In genomic region chr14:55458761-55459160, GRCm38 (mm10) we compare ENCODE assay signal across 17 mouse cellular contexts. TPM values are rescaled to one million over a fixed set of nuclear protein-coding genes. Genes with fewer than 3 reads are reported as not detected.
DNase-seq lines count a peak whose midpoint lies in the region; ATAC-seq and TF ChIP-seq lines count a peak whose summit lies in the region.
"Had no signal": no experiment of that assay in that cellular context is flagged by ENCODE, and none has a peak within 500 bp of the region (broad histone marks: within the 10 kb centered on the region; RNA-seq: fewer than 3 reads in every experiment).

No protein-coding gene starts in this region.

- TF ChIP-seq POLR2A in brain, embryonic 14.5 days (IDR thresholded peaks at IDR 0.05; ENCODE audit: borderline replicate concordance, extremely low read depth, insufficient read depth, insufficient read length, poor library complexity, severe bottlenecking), result no peak

- H3K9ac ChIP-seq in forebrain, embryonic 14.5 days (ENCODE audit: low read length), result no peak overlapping the region
- no peak overlapping the region for H3K9ac ChIP-seq in kidney, embryonic 15.5 days
- no peak overlapping the region for H3K9ac ChIP-seq in forebrain, postnatal 0 days
- H3K9ac ChIP-seq: embryonic facial prominence, embryonic 13.5 days; heart, embryonic 13.5 days; hindbrain, embryonic 12.5 days had no signal

- no peak for TF ChIP-seq CTCF in brain, embryonic 14.5 days (IDR thresholded peaks at IDR 0.05; ENCODE audit: borderline replicate concordance, extremely low read depth, insufficient read depth, insufficient read length)
- TF ChIP-seq CTCF in forebrain, postnatal 0 days (IDR thresholded peaks at IDR 0.05; ENCODE audit: low read depth), result no peak

- ATAC-seq in forebrain, embryonic 14.5 days, result peak; percentile 58; the same call in 1 of the 2 replicates
- ATAC-seq in kidney, embryonic 15.5 days (replicated peaks; ENCODE audit: low FRiP score), result no peak
- peak; percentile 50; the same call in 1 of the 2 replicates for ATAC-seq in forebrain, postnatal 0 days
- ATAC-seq: hindbrain, embryonic 16.5 days had no signal

- DNase-seq in forebrain, embryonic 14.5 days (ENCODE audit: low spot score), result peak; percentile 50
- no peak for DNase-seq in forebrain, embryonic 10.5 days (ENCODE audit: extremely low spot score, low spot score)
- DNase-seq in kidney, postnatal 25 days, result no peak
- peak; percentile 67 for DNase-seq in brain, embryonic 14.5 days (ENCODE audit: low read depth)
- DNase-seq in forebrain, postnatal 0 days, result peak; percentile 24
- DNase-seq in gastrocnemius, postnatal 10 days, result no peak

- no peak overlapping the region for H3K4me2 ChIP-seq in forebrain, embryonic 14.5 days (ENCODE audit: low read length)
- no peak overlapping the region for H3K4me2 ChIP-seq in kidney, embryonic 15.5 days
- no peak overlapping the region for H3K4me2 ChIP-seq in forebrain, postnatal 0 days (ENCODE audit: low read depth)
- H3K4me2 ChIP-seq: embryonic facial prominence, embryonic 13.5 days; heart, embryonic 13.5 days; hindbrain, embryonic 12.5 days had no signal

- peaks cover 5% of the 10 kb centered on the region; the same call in 1 of the 2 replicates for H3K9me3 ChIP-seq in forebrain, embryonic 14.5 days (replicated peaks; ENCODE audit: control insufficient read depth, low read length)
- H3K9me3 ChIP-seq in forebrain, embryonic 10.5 days, result peaks cover 9% of the 10 kb centered on the region; the same call in 1 of the 2 replicates
- H3K9me3 ChIP-seq in kidney, embryonic 15.5 days (replicated peaks), result no peaks in the 10 kb centered on the region
- H3K9me3 ChIP-seq in forebrain, postnatal 0 days (ENCODE audit: low read length), result no peaks in the 10 kb centered on the region
- H3K9me3 ChIP-seq: embryonic facial prominence, embryonic 13.5 days had no signal

- H3K4me3 ChIP-seq in forebrain, embryonic 14.5 days (ENCODE audit: low read depth, low read length), result no peak overlapping the region
- no peak overlapping the region for H3K4me3 ChIP-seq in forebrain, embryonic 10.5 days
- H3K4me3 ChIP-seq in kidney, embryonic 15.5 days (replicated peaks), result no peak overlapping the region
- no peak overlapping the region for H3K4me3 ChIP-seq in forebrain, postnatal 0 days (ENCODE audit: low read depth, low read length)
- H3K4me3 ChIP-seq: embryonic facial prominence, embryonic 13.5 days; heart, embryonic 13.5 days; hindbrain, embryonic 12.5 days had no signal

- whole genome bisulfite sequencing in forebrain, embryonic 14.5 days, result 63% methylated on average over 3 of the region's 3 CpGs
- 94% methylated on average over 3 of the region's 3 CpGs for WGBS in forebrain, embryonic 10.5 days
- WGBS in kidney, embryonic 15.5 days, result 78% methylated on average over 3 of the region's 3 CpGs
- 44% methylated on average over 3 of the region's 3 CpGs for WGBS in forebrain, postnatal 0 days

- H3K36me3 ChIP-seq in forebrain, embryonic 14.5 days (ENCODE audit: control insufficient read depth, insufficient read depth, low read length), result no peaks in the 10 kb centered on the region
- no peaks in the 10 kb centered on the region for H3K36me3 ChIP-seq in forebrain, embryonic 10.5 days (replicated peaks)
- H3K36me3 ChIP-seq in kidney, embryonic 15.5 days, result no peaks in the 10 kb centered on the region
- H3K36me3 ChIP-seq in forebrain, postnatal 0 days (ENCODE audit: insufficient read depth), result no peaks in the 10 kb centered on the region
- H3K36me3 ChIP-seq: embryonic facial prominence, embryonic 13.5 days; heart, embryonic 13.5 days; hindbrain, embryonic 12.5 days had no signal

- no peak overlapping the region for H3K27ac ChIP-seq in forebrain, embryonic 14.5 days (ENCODE audit: low read depth, low read length)
- H3K27ac ChIP-seq in forebrain, embryonic 10.5 days, result no peak overlapping the region
- H3K27ac ChIP-seq in kidney, embryonic 15.5 days, result 0 out of 2 replicates have a peak overlapping the region, but pooled peaks have one; percentile 72
- no peak overlapping the region for H3K27ac ChIP-seq in forebrain, postnatal 0 days (ENCODE audit: low read depth, low read length)
- H3K27ac ChIP-seq: embryonic facial prominence, embryonic 13.5 days; heart, embryonic 13.5 days; hindbrain, embryonic 12.5 days had no signal

- no peaks in the 10 kb centered on the region for H3K27me3 ChIP-seq in forebrain, embryonic 14.5 days (replicated peaks; ENCODE audit: control insufficient read depth, insufficient read depth, low read length)
- no peaks in the 10 kb centered on the region for H3K27me3 ChIP-seq in forebrain, embryonic 10.5 days (ENCODE audit: poor library complexity, severe bottlenecking)
- no peaks in the 10 kb centered on the region for H3K27me3 ChIP-seq in kidney, embryonic 15.5 days
- no peaks in the 10 kb centered on the region for H3K27me3 ChIP-seq in forebrain, postnatal 0 days (ENCODE audit: insufficient read depth, low read length)

- H3K4me1 ChIP-seq in forebrain, embryonic 14.5 days (ENCODE audit: control insufficient read depth, insufficient read depth, low read length), result no peaks in the 10 kb centered on the region
- no peaks in the 10 kb centered on the region for H3K4me1 ChIP-seq in forebrain, embryonic 10.5 days
- peaks cover 15% of the 10 kb centered on the region for H3K4me1 ChIP-seq in kidney, embryonic 15.5 days
- no peaks in the 10 kb centered on the region for H3K4me1 ChIP-seq in forebrain, postnatal 0 days (ENCODE audit: insufficient read depth)
- H3K4me1 ChIP-seq: embryonic facial prominence, embryonic 13.5 days; heart, embryonic 13.5 days; hindbrain, embryonic 12.5 days had no signal

RNA-seq across cellular contexts. Expression of gene Dhrs4, which starts 19.8 kb away (rescaled TPM):
- polyA plus RNA-seq in forebrain, embryonic 14.5 days (2014; fragmentation: Nextera tagmentation; extraction: Ambion mirVana), result 26.8 and 31.1 TPM in 2 replicates
- 67.2 and 71.0 TPM in 2 replicates for polyA plus RNA-seq in forebrain, embryonic 10.5 days (2016; fragmentation: Nextera tagmentation; extraction: Ambion mirVana)
- polyA plus RNA-seq in kidney, embryonic 15.5 days (2015; fragmentation: Nextera tagmentation; extraction: Ambion mirVana), result 127 and 130 TPM in 2 replicates
- 16.0 and 25.6 TPM in 2 replicates for polyA plus RNA-seq in brain, embryonic 14.5 days (2012; rRNA removed)
- 11.9 and 14.8 TPM in 2 replicates for total RNA-seq in forebrain, postnatal 0 days (2014; rRNA removed)
- polyA plus RNA-seq in forebrain, postnatal 0 days (2015; fragmentation: Nextera tagmentation; extraction: Ambion mirVana), result 20.9 and 22.2 TPM in 2 replicates
- 10 to 100 TPM; 28.7 to 29.9 TPM for total RNA-seq in gastrocnemius, postnatal 10 days (2021)

RNA-seq across cellular contexts. Expression of gene Carmil3, which starts 31.7 kb away (rescaled TPM):
- polyA plus RNA-seq in forebrain, embryonic 14.5 days (2014; fragmentation: Nextera tagmentation; extraction: Ambion mirVana), result 21.9 and 26.5 TPM in 2 replicates
- 5.1 TPM in 2 replicates for polyA plus RNA-seq in forebrain, embryonic 10.5 days (2016; fragmentation: Nextera tagmentation; extraction: Ambion mirVana)
- polyA plus RNA-seq in kidney, embryonic 15.5 days (2015; fragmentation: Nextera tagmentation; extraction: Ambion mirVana), result 2.4 and 2.9 TPM in 2 replicates
- polyA plus RNA-seq in brain, embryonic 14.5 days (2012; rRNA removed), result 178 and 292 TPM in 2 replicates
- 91.4 and 129 TPM in 2 replicates for total RNA-seq in forebrain, postnatal 0 days (2014; rRNA removed)
- 13.2 and 19.5 TPM in 2 replicates for polyA plus RNA-seq in forebrain, postnatal 0 days (2015; fragmentation: Nextera tagmentation; extraction: Ambion mirVana)
- 1 to 10 TPM; 2.5 to 3.9 TPM for total RNA-seq in gastrocnemius, postnatal 10 days (2021)
- total RNA-seq: granulocyte monocyte progenitor cell, adult 5-6 weeks had no signal
- polyA plus RNA-seq: inflammation-experienced regulatory T-cells, adult 6 months had no signal

RNA-seq across cellular contexts. Expression of gene Cpne6, which starts 51.5 kb away (rescaled TPM):
- 4.5 and 7.4 TPM in 2 replicates for polyA plus RNA-seq in forebrain, embryonic 14.5 days (2014; fragmentation: Nextera tagmentation; extraction: Ambion mirVana)
- 0.05 and 0.14 TPM in 2 replicates for polyA plus RNA-seq in forebrain, embryonic 10.5 days (2016; fragmentation: Nextera tagmentation; extraction: Ambion mirVana)
- polyA plus RNA-seq in kidney, embryonic 15.5 days (2015; fragmentation: Nextera tagmentation; extraction: Ambion mirVana), result 0.24 and 0.26 TPM in 2 replicates
- 6.7 and 9.5 TPM in 2 replicates for polyA plus RNA-seq in brain, embryonic 14.5 days (2012; rRNA removed)
- total RNA-seq in forebrain, postnatal 0 days (2014; rRNA removed), result 32.5 and 39.6 TPM in 2 replicates
- 48.7 and 49.9 TPM in 2 replicates for polyA plus RNA-seq in forebrain, postnatal 0 days (2015; fragmentation: Nextera tagmentation; extraction: Ambion mirVana)
- under 1 TPM in 1 of 2 experiments, not detected in 1; 0.14 TPM for total RNA-seq in gastrocnemius, postnatal 10 days (2021)
- total RNA-seq: gastrocnemius, adult 18-20 months; gastrocnemius, postnatal 25 days; granulocyte monocyte progenitor cell, adult 5-6 weeks; MEL had no signal
- polyA plus RNA-seq: C2C12; inflammation-experienced regulatory T-cells, adult 6 months had no signal

Comparison
In these comparisons a context has a peak if more than half of its experiments do, and no peak if none do; other contexts are left out.
1. DNase-seq: peak in forebrain, embryonic 14.5 days (single experiment), brain, embryonic 14.5 days (single experiment) and forebrain, postnatal 0 days (single experiment); none in forebrain, embryonic 10.5 days (single experiment), kidney, postnatal 25 days (0 of 2) and gastrocnemius, postnatal 10 days (single experiment).